Mouse (Mus musculus) lung, embryonic 16.5 days (tissue): ENCODE results near the gene Asic2. TPM values are rescaled to one million over a fixed set of nuclear protein-coding genes. Genes with fewer than 3 reads are reported as not detected.

Experiments used
- ATAC-seq: fragments of 200-750 bp; cut with Nextera tagmentation; 2 replicates; pipeline ENCODE4 v1.8.0; 2017; ENCODE audit warnings: low read depth, mild to moderate bottlenecking, moderate library complexity
- H3K27ac ChIP-seq: fragments of 300-500 bp; sonication (generic); 2 replicates; pipeline ENCODE4 v1.5.1; 2014; ENCODE audit warnings: mild to moderate bottlenecking, control low read depth, low read length
- H3K27me3 ChIP-seq: fragments of 300-500 bp; sonication (generic); 2 replicates; pipeline ENCODE4 v1.6.1; 2014; ENCODE audit warnings: low read depth, low read length, mixed read lengths; ENCODE audit not compliant: control insufficient read depth, insufficient read depth
- H3K36me3 ChIP-seq: fragments of 300-500 bp; sonication (generic); 2 replicates; pipeline ENCODE4 v1.6.1; 2014; ENCODE audit warnings: low read length; ENCODE audit not compliant: control insufficient read depth, insufficient read depth
- H3K4me1 ChIP-seq: fragments of 300-500 bp; sonication (generic); replicated peaks from 2 replicates; pipeline ENCODE4 v1.6.1; 2014; ENCODE audit warnings: low read length, mixed read lengths; ENCODE audit not compliant: control insufficient read depth, insufficient read depth
- H3K4me2 ChIP-seq: fragments of 300-500 bp; sonication (generic); 2 replicates; pipeline ENCODE4 v1.6.1; 2014; ENCODE audit warnings: low read depth, low read length, control low read depth
- H3K4me3 ChIP-seq: fragments of 300-500 bp; sonication (generic); 2 replicates; pipeline ENCODE4 v1.5.1; 2014; ENCODE audit warnings: mild to moderate bottlenecking, low read length, control low read depth
- H3K9ac ChIP-seq: fragments of 300-500 bp; sonication (generic); 2 replicates; pipeline ENCODE4 v1.6.1; 2014; ENCODE audit warnings: low read length, control low read depth
- H3K9me3 ChIP-seq: fragments of 300-500 bp; sonication (generic); 2 replicates; pipeline ENCODE4 v1.6.1; 2016; ENCODE audit warnings: low read length; ENCODE audit not compliant: control insufficient read depth
- WGBS: fragments of 180-500 bp; shearing (Covaris S2); extraction: QIAGEN DNeasy Blood & Tissue Kit; methylation state at CpG from one replicate; pipeline ENCODE4 v1.1.7; 2014; 5-methylcytosine and 5-hydroxymethylcytosine counted together
- polyA plus RNA-seq: library from polyadenylated mRNA; unstranded; fragments of >200 nt; fragmentation: Nextera tagmentation; extraction: Ambion mirVana; gene quantifications from 2 replicates; pipeline ENCODE4 v1.2.1, GENCODE M21; 2015

The Asic2 gene
- polyA plus RNA-seq, 1 experiment from 2014 or later, result 0.31 TPM

DNA sequence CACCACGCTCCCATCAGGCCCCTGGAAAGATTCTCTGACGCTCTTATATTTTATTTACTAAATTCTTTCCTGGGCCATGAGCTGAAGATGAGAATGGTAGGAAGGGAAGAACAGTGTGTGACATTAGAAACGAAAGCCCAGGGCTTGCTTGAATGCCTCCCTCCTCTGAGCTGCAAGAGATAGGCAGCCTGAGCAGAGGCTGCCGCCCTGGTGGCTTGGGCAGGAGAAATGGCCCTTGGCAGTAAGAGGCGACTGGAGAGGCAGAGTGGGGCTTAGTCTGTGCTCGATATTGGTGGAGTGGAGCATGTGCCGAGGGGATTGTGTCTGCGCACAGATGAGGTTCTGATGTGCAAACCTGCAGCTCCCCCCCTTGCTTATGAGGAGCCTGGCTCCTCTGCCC, 1014.1 kb downstream of the Asic2 start:
- no peak overlapping the region for H3K27ac ChIP-seq
- H3K36me3 ChIP-seq, result no peaks in the 10 kb centered on the region
- ATAC-seq, result no peak
- no peaks in the 10 kb centered on the region for H3K9me3 ChIP-seq
- no peak overlapping the region for H3K4me2 ChIP-seq
- no peak overlapping the region for H3K9ac ChIP-seq
- H3K4me1 ChIP-seq, result no peaks in the 10 kb centered on the region
- 71% methylated on average over 8 of the region's 8 CpGs for WGBS
- no peak overlapping the region for H3K4me3 ChIP-seq
- H3K27me3 ChIP-seq, result peaks cover 4% of the 10 kb centered on the region; the same call in 1 of the 2 replicates

DNA sequence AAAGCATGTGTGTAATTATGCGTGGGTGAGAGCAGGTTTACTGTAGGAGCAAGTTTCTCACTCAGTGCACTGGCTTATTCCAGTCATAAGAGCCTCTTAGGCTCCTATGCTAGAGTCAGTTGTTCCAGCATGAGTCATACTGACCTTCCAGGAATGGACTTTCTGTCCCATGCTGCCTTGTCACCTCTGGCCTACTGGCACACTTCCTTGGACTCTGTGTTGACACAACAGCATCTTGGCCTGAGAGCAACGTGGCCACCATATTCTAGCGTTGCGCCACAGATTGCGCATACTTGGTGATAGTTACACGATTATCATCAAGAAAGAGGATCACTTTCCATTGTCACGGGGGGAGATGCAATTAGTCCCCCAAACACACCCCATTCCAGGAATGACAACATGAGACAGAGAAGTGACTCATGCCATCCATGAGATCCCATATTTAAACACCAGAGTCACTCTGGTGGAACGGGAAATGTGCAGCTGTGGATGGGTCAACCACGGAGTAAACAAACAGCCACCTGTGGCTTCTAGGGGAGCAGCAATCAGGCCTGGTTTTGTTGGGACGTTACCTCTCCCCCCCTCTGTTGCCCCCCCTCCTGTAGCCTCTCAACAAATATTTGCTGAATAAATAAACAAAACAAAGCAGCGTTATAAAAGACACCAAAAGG, 1019.1 kb downstream of the Asic2 start:
- H3K4me2 ChIP-seq, result no peak overlapping the region
- no peak overlapping the region for H3K9ac ChIP-seq
- no peak overlapping the region for H3K4me3 ChIP-seq
- no peak overlapping the region for H3K27ac ChIP-seq
- no peaks in the 10 kb centered on the region for H3K4me1 ChIP-seq
- H3K36me3 ChIP-seq, result no peaks in the 10 kb centered on the region
- ATAC-seq, result no peak
- no peaks in the 10 kb centered on the region for H3K27me3 ChIP-seq
- 60% methylated on average over 11 of the region's 11 CpGs for WGBS
- H3K9me3 ChIP-seq, result no peaks in the 10 kb centered on the region

DNA sequence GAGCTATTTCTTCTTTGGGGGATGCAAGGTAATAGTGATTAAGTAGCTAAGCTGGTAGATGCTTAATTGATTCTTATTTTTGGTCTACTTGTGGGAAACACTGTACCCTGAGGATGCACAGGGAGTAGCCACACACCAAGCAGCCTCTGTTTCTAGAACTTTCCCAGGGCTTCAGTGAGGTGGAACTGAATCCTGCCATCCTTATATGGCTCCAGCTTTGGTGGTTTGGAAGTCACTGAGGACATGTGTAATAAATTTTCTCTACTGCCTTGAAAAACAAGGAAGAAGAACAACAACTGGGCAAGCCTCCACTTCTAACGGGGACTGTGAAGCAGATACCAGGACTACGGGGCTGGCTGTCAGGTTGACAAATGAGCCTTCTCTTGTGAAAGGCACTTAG, 1020.2 kb downstream of the Asic2 start:
- no peaks in the 10 kb centered on the region for H3K4me1 ChIP-seq
- ATAC-seq, result no peak
- H3K9me3 ChIP-seq, result no peaks in the 10 kb centered on the region
- H3K27me3 ChIP-seq, result no peaks in the 10 kb centered on the region
- no peak overlapping the region for H3K27ac ChIP-seq
- no peak overlapping the region for H3K4me2 ChIP-seq
- WGBS, result 6% methylated on average over 2 of the region's 2 CpGs
- H3K9ac ChIP-seq, result no peak overlapping the region
- no peak overlapping the region for H3K4me3 ChIP-seq
- H3K36me3 ChIP-seq, result no peaks in the 10 kb centered on the region

DNA sequence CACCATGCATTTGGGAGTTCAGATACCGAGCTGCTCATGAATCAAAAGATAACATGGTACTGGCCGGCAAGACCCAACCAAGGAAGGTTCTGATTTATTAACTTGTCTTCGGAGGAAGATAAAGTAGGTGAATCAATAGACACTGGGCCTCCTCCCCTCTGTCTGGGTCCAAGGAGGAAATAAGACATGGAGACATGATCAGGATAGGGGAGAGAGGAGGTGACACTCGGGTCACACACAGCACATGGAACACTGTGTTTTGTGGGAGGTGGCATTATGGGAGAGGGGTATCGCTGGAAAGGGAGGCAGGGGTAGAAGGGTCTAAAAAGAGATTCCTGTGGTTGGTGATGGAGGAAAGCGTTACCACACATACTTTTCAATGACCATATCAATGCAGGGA, 1022.1 kb downstream of the Asic2 start:
- Histone ChIP-seq H3K36me3 (no peaks in the 10 kb centered on the region), H3K4me3 (no peak overlapping the region), H3K4me1 (no peaks in the 10 kb centered on the region), H3K27ac (no peak overlapping the region), H3K9ac (no peak overlapping the region), H3K27me3 (no peaks in the 10 kb centered on the region), H3K9me3 (no peaks in the 10 kb centered on the region), H3K4me2 (no peak overlapping the region)
- WGBS, result 68% methylated on average over 6 of the region's 6 CpGs
- no peak for ATAC-seq

DNA sequence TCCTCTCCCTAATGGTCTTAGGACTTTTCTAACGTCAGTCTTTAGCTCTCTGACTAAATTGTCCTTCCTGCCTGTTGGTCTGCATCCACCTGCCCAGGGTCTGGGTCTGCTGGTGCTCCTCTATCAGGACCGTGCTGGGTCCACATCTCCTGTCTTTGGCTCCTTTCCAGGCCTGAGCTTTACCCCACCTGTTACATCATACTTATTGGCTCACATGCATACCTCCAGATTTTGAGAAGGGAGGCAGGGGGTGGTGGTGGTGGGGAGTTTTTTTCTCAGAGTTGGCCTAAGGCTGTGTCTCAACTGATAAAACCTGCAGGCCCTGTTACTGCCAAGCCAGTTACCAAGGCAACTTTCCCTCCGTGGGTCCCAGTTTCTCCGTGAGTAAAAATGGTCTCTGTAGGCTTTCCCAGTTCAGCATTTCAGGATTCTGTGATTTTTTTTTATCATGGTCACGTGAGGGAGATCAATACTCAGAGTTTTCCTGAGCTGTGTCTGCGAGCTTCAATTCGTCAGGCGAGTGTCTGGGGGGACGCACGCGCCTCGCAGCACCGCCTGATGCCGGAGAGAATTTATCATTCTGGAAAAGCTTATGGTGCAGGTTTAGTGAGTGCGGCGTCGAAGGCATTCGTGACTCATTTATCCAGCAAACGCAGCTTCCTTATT, 1044.8 kb downstream of the Asic2 start:
- H3K4me1 ChIP-seq, result no peaks in the 10 kb centered on the region
- H3K9ac ChIP-seq, result no peak overlapping the region
- no peak for ATAC-seq
- no peaks in the 10 kb centered on the region for H3K9me3 ChIP-seq
- no peak overlapping the region for H3K4me2 ChIP-seq
- 65% methylated on average over 19 of the region's 19 CpGs for WGBS
- no peak overlapping the region for H3K4me3 ChIP-seq
- no peaks in the 10 kb centered on the region for H3K27me3 ChIP-seq
- H3K36me3 ChIP-seq, result no peaks in the 10 kb centered on the region
- no peak overlapping the region for H3K27ac ChIP-seq

DNA sequence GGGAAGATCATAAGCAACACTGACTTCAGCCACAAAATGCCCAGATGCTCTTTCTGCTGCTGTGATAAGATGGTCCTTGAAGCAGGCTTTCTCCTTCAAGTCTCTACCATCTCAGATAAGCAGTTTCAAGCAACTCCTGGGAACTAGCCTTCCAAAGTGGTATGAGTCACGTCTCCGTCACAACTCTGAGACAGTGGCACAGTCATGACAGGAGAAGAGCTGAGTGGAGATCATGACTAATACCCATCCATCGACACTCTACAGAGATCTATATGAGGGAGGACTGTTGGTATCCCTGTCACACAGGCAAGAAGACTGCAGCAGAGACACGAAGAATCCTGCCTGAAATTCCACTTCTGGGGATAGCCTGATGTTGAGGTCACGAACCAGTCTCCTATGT, 1049.9 kb downstream of the Asic2 start:
- Histone ChIP-seq H3K9ac (no peak overlapping the region), H3K27me3 (no peaks in the 10 kb centered on the region), H3K9me3 (no peaks in the 10 kb centered on the region), H3K27ac (no peak overlapping the region), H3K4me2 (no peak overlapping the region), H3K36me3 (no peaks in the 10 kb centered on the region), H3K4me3 (no peak overlapping the region), H3K4me1 (no peaks in the 10 kb centered on the region)
- WGBS, result 78% methylated on average over 5 of the region's 5 CpGs
- ATAC-seq, result no peak

DNA sequence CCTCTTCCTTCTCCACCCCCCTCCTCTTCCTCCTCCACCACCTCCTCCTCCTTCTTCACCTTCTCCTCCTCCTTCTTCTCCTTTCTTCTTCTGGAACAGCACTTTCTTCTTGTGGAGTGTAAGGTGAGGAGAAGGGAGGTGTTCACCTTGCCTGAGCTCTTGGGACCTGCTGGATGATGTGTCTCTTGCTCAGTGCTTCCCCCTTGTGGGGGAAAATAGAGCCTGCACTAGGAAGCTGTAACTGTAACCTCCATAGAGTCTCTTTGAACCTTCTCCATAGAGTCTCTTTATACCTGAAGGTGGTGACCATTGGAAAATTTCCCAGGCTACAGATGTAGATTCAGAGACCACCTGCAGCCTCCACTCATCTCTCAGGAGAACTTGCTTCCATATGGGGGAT, 1050.6 kb downstream of the Asic2 start:
- no peak for ATAC-seq
- Histone ChIP-seq H3K4me1 (no peaks in the 10 kb centered on the region), H3K4me2 (no peak overlapping the region), H3K9ac (no peak overlapping the region), H3K27me3 (no peaks in the 10 kb centered on the region), H3K36me3 (no peaks in the 10 kb centered on the region), H3K27ac (no peak overlapping the region), H3K4me3 (no peak overlapping the region), H3K9me3 (no peaks in the 10 kb centered on the region)

DNA sequence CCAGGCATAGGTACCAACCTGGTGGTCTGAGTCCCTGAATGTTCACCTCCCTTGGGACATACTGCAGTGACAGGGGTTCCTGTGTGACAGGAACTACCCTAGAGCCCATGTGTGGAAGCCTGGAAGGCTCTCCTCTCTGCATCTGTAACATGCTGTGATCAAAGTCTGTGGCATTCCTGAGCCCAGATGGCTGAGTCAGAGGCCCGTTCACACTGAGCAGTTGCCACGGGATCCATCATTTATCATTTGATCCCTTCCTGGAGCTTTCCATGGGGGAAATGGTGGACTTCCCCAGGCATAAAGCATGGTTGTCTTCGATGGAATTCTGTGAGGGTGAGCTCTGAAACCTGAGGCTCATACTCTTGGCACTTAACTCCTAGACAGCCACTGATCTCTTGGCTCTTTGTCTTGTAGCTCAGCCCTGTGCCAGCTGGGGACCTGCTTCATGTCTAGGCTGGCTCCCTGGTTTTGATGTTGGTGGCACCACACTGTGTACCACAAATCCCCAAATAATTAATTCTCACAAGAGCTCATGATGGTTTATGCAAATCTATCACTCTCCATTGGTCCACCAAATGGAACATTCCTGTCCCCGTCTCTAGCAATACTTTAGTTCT, 1054.7 kb downstream of the Asic2 start:
- Histone ChIP-seq H3K9me3 (no peaks in the 10 kb centered on the region), H3K27me3 (no peaks in the 10 kb centered on the region), H3K4me1 (no peaks in the 10 kb centered on the region), H3K36me3 (no peaks in the 10 kb centered on the region), H3K9ac (no peak overlapping the region), H3K27ac (no peak overlapping the region), H3K4me2 (no peak overlapping the region), H3K4me3 (no peak overlapping the region)
- no peak for ATAC-seq
- 25% methylated on average over 4 of the region's 4 CpGs for WGBS

DNA sequence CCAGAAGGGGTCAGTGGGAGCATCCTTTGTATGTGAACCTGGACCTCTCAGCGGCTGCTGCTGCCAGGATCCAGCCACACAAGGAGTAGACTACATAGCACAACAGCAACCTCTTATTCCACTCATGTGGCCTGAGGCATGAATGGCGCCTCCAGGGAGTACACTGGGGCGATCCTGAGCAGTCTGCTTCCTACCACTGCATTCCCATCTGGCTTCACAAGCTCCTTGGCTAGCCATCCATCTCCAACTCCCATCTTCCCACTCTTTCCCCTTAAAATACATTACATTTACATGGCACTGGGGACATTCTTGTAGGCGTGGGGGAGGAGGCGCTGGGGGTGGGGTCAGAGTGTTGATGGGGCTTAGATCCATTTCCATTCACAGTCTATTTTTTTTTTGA, 1055.5 kb downstream of the Asic2 start:
- H3K27me3 ChIP-seq, result no peaks in the 10 kb centered on the region
- 78% methylated on average over 5 of the region's 5 CpGs for WGBS

More for the DNA sequence above, 1055.5 kb downstream of the Asic2 start:
- Histone ChIP-seq H3K9ac (no peak overlapping the region), H3K4me1 (no peaks in the 10 kb centered on the region), H3K4me3 (no peak overlapping the region), H3K27ac (no peak overlapping the region), H3K4me2 (no peak overlapping the region), H3K9me3 (no peaks in the 10 kb centered on the region), H3K36me3 (no peaks in the 10 kb centered on the region)
- no peak for ATAC-seq
